Mouse (Mus musculus) stomach, postnatal 0 days (tissue): ENCODE results near the gene Gpx3. TPM values are rescaled to one million over a fixed set of nuclear protein-coding genes. Genes with fewer than 3 reads are reported as not detected.
A peak's percentile ranks its signal among the peaks of the same experiment; 100 is the strongest.
"Not testable (repeated sequence)": the region's sequence is repeated elsewhere in the genome, so short reads cannot be mapped to it uniquely, and the experiment has no call there.

Experiments
- ATAC-seq: fragments of 200-750 bp; cut with Nextera tagmentation; 2 replicates; pipeline ENCODE4 v1.8.0; 2017; ENCODE audit not compliant: low FRiP score, low TSS enrichment
- DNase-seq: peaks from one replicate; pipeline ENCODE4 v3.0.0-alpha.2; 2016; ENCODE audit warnings: low spot score
- H3K27ac ChIP-seq: fragments of 300-500 bp; sonication (generic); replicated peaks from 2 replicates; pipeline ENCODE4 v1.5.1; 2014; ENCODE audit warnings: mild to moderate bottlenecking, control low read depth
- H3K27me3 ChIP-seq: fragments of 300-500 bp; sonication (generic); 2 replicates; pipeline ENCODE4 v1.6.1; 2014; ENCODE audit warnings: low read length; ENCODE audit not compliant: control insufficient read depth, insufficient read depth
- H3K36me3 ChIP-seq: fragments of 300-500 bp; sonication (generic); 2 replicates; pipeline ENCODE4 v1.6.1; 2014; ENCODE audit warnings: low read length, mixed read lengths; ENCODE audit not compliant: control insufficient read depth, insufficient read depth
- H3K4me1 ChIP-seq: fragments of 300-500 bp; sonication (generic); replicated peaks from 2 replicates; pipeline ENCODE4 v1.6.1; 2014; ENCODE audit warnings: antibody characterized with exemption; ENCODE audit not compliant: control insufficient read depth, insufficient read depth
- H3K4me2 ChIP-seq: fragments of 300-500 bp; sonication (generic); replicated peaks from 2 replicates; pipeline ENCODE4 v1.6.1; 2014; ENCODE audit warnings: low read depth, mild to moderate bottlenecking, control low read depth, moderate library complexity
- H3K4me3 ChIP-seq: fragments of 300-500 bp; sonication (generic); 2 replicates; pipeline ENCODE4 v1.5.1; 2014; ENCODE audit warnings: low read depth, low read length, control low read depth
- H3K9ac ChIP-seq: fragments of 300-500 bp; sonication (generic); 2 replicates; pipeline ENCODE4 v1.6.1; 2014; ENCODE audit warnings: mild to moderate bottlenecking, low read length, control low read depth, mixed read lengths
- H3K9me3 ChIP-seq: fragments of 300-500 bp; sonication (generic); 2 replicates; pipeline ENCODE4 v1.6.1; 2016; ENCODE audit warnings: low read length; ENCODE audit not compliant: control insufficient read depth
- CTCF ChIP-seq: IDR thresholded peaks from 2 replicates; pipeline ENCODE4 v1.5.1; 2016; ENCODE audit warnings: antibody characterized with exemption, low read depth, mild to moderate bottlenecking, moderate library complexity
- EP300 ChIP-seq: optimal IDR thresholded peaks from 2 replicates; pipeline ENCODE3; 2016; ENCODE audit warnings: antibody characterized with exemption
- WGBS: fragments of 180-500 bp; shearing (Covaris S2); extraction: QIAGEN DNeasy Blood & Tissue Kit; methylation state at CpG from one replicate; pipeline ENCODE4 v1.1.7; 2014; 5-methylcytosine and 5-hydroxymethylcytosine counted together
- polyA plus RNA-seq: library from polyadenylated mRNA; unstranded; fragments of >200 nt; fragmentation: Nextera tagmentation; extraction: Ambion mirVana; gene quantifications from 2 replicates; pipeline ENCODE4 v1.2.1, GENCODE M21; 2015

The Gpx3 gene
- 185 and 206 TPM in 2 replicates for polyA plus RNA-seq

DNA sequence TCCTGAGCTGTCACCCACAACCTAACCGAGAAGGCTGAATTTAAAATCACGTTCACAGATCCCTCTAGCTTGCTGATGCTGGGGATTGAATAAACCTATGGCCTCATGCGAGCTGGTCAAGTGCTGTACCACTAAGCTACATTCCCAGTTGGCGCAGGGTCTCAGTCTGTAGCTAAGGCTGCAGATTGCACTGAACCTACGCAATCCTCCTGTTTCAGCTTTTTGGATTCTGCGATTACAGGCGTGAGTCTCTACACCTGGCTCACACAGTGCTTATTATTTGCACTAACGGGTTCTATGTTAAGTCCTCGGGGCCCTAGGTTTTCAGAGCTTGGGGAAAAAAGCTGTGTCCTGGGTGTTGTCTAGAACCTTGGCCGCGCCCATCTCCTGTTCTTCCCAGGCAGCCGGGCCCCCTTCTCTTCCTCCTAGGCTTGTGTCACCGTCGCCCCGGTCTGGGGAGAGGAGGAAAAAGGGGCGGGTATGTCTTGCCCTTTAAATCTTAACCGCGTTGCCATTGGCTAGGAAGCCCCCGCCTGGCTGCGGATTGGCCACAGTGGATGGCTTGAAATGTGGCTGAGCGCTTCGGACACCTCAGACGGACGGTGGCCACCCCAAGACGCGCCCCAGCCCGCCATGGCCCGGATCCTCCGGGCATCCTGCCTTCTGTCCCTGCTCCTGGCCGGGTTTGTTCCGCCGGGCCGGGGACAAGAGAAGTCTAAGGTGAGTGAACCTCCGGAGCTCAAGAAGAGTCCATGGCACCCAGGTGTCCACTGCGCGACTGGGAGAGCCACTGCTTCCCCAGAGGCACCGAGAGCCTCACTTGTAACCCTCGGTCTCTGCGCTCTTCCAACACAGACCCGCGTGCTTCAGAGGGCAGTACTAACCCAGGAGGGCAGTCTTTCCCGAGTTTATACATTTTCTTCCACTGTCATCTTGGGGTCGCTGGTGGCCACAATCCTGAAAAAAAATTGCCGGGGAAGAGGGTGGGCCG is at the start of gene Gpx3:
Gene Gpx3 (plus strand): TSS at position 121 of the 991 bp plus-strand sequence.
- H3K9me3 ChIP-seq, result no peaks in the 10 kb centered on the region
- no peaks in the 10 kb centered on the region for H3K27me3 ChIP-seq
- peak; percentile 80 for ATAC-seq
- no peaks in the 10 kb centered on the region for H3K36me3 ChIP-seq
- H3K4me2 ChIP-seq, result peak within 1 kb of the TSS; percentile 88
- peak; percentile 67 for DNase-seq
- peak within 1 kb of the TSS; percentile 50 for H3K9ac ChIP-seq
- H3K4me1 ChIP-seq, result peaks cover 3% of the 10 kb centered on the region; the same call in 1 of the 2 replicates
- TF ChIP-seq CTCF (no peak), EP300 (no peak)
- peak within 1 kb of the TSS; percentile 46 for H3K4me3 ChIP-seq
- H3K27ac ChIP-seq, result 0 out of 2 replicates have a peak within 1 kb of the TSS, but pooled peaks have one; percentile 35
- 13% methylated on average over 45 of the region's 45 CpGs for WGBS

DNA sequence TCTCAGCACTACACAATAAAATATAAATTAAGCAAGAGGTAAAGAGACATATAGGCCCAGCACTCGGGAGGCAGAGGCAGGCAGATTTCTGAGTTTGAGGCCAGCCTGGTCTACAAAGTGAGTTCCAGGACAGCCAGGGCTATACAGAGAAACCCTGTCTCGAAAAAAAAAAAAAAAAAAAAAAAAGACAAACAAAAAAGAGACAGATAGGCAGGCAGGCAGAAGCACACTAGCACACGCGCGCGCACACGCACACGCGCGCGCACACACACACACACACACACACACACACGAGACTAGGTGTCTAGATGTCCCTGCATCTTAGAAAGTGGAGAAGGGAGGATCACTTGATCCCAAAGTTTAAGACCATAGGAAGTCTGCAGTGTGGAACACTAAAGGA is 43.4 kb upstream of the Gpx3 start:
- DNase-seq, H3K27ac ChIP-seq, H3K4me3 ChIP-seq, H3K4me2 ChIP-seq, H3K9ac ChIP-seq, H3K36me3 ChIP-seq, ATAC-seq, H3K27me3 ChIP-seq, H3K9me3 ChIP-seq, H3K4me1 ChIP-seq: not testable (repeated sequence)
- 94% methylated on average over 11 of the region's 12 CpGs for WGBS

DNA sequence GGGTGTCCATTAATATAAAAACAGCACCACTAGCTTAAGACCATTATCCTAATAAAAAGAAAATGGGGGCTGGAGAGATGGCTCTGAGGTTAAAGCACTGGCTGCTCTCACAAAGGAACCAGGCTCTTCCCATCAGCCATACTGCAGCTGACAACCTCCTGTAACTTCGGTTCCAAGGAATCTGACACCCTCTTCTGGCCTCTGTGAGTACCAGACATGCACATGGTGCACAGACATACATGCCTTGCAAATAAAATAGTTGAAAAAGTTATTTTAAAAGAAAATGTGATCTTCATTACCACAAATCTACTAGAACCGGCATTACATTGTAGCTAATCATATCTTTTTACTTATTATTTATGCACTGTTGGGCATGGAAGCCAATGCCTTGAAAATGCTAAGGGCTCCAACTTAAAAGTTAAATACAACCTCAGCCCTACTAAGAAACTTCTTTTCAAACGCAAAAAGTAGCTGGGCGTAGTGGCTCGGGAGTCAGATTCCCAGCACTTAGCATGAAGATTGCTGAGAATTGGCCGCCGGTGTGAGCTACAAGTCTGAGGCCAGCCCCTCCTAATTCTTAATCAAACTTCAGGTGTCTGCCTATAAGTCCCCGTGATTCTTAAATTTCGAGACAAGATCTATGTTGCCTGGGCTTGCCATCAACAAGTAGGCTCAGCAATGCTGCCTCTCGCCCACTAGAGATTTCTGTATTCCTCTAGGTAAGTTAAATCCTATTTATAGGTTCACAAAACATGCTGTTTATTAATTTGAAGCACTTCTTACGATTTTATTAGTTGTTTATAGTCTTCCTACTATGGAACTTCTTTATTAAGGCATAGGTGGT is 42.7 kb upstream of the Gpx3 start:
- ATAC-seq (no peak), DNase-seq (no peak)
- Histone ChIP-seq H3K36me3 (no peaks in the 10 kb centered on the region), H3K4me3 (peak overlapping the region; percentile 68), H3K9ac (peak overlapping the region; percentile 68), H3K27ac (peak overlapping the region; percentile 73), H3K9me3 (no peaks in the 10 kb centered on the region), H3K4me1 (no peaks in the 10 kb centered on the region), H3K27me3 (no peaks in the 10 kb centered on the region), H3K4me2 (peak overlapping the region; percentile 88)
- 14% methylated on average over 11 of the region's 11 CpGs for WGBS
- TF ChIP-seq EP300 (no peak), CTCF (peak; percentile 74)

DNA sequence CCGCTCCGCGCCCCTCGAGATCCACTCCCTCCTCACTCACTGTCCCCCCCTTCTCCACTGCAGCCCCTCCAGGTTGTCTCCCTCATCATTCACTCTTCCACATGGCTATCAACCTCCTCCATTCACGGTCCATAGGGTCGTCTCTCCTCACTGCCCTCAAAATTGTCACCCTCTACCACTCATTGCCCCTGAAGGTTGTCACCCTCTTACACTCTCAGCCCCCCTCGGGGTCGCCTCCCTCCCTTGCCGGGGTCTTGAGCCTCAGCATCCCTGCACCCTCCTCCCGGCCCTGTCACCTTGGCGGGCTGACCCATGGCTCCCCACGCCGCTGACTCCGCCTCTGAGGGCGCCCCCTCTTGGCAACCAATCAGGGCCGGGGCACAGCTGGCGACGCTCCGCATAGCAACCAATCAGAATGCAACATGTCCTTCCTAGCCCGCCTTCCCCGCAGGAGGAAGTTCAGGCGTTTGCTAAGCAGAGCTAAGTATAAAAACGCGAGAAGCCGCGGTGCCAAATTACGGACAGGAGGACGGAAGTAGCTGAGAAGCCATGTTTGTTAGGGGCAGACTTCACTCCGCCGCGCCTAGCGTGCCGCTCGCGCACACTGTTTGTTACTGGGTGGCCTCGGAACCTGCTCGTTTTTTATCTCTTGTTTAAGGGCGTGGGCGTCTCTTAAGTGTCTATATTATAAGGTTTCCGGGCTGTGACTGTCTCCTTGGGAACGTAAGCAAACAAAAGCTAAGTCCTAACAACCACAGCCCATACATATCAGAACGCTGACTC is 41.8 kb upstream of the Gpx3 start, which contains the start of gene Lyrm7:
Gene Lyrm7 (minus strand): TSS at position 661 of the 783 bp plus-strand sequence.
- peak; percentile 98 for ATAC-seq
- WGBS, result under 1% methylated on average over 42 of the region's 42 CpGs
- TF ChIP-seq EP300 (peak; percentile 89), CTCF (peak; percentile 53; the same call in 1 of the 2 replicates)
- Histone ChIP-seq H3K4me3 (peak within 1 kb of the TSS; percentile 68), H3K4me1 (no peaks in the 10 kb centered on the region), H3K27me3 (no peaks in the 10 kb centered on the region), H3K4me2 (peak within 1 kb of the TSS; percentile 88), H3K27ac (peak within 1 kb of the TSS; percentile 91), H3K9me3 (no peaks in the 10 kb centered on the region), H3K9ac (peak within 1 kb of the TSS; percentile 70), H3K36me3 (no peaks in the 10 kb centered on the region)
- DNase-seq, result peak; percentile 96
